Mouse (Mus musculus) lung, postnatal 0 days (tissue): Measurements from ENCODE around the gene Canx.

Experiments used
- CTCF ChIP-seq: IDR thresholded peaks from 2 replicates; pipeline ENCODE4 v1.5.1; 2016; ENCODE audit warnings: antibody characterized with exemption, mild to moderate bottlenecking
- EP300 ChIP-seq: IDR thresholded peaks from 2 replicates; pipeline ENCODE4 v1.6.1; 2016; ENCODE audit warnings: antibody characterized with exemption, mild to moderate bottlenecking, control low read depth

- no peak for TF ChIP-seq CTCF
- TF ChIP-seq EP300: no peak
These were observed 50.4 kb downstream of the Canx start for GRCm38 (mm10) chr11:50275077-50275476.
